Mouse (Mus musculus) megakaryocyte, embryonic 14.5 days (primary cell): ENCODE results near the gene Spin1.

ENCODE experiments used
- FLI1 ChIP-seq: IDR thresholded peaks from 2 replicates; pipeline ENCODE4 v1.6.1; 2012; ENCODE audit warnings: low read length, inconsistent platforms, mixed read lengths
- GATA1 ChIP-seq: IDR thresholded peaks from 3 replicates; pipeline ENCODE4 v1.6.1; 2012; ENCODE audit warnings: mixed read lengths, low read length, inconsistent platforms, borderline replicate concordance

DNA sequence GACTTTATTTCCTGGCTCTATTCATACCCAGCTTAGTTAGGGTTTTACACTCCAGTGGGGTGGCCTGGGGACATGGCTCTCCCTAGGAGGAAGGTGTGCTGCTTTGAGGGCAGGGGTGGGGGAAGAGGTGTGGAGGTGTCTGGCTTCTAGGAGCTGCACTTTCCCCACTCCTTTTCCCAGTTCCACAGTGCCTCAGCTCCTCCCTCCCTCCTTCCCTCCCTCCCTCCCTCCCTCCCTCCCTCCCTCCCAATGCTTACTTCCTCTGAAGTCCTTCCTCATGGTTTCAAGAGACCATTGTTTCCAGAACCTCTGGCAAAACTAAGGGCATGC is 37.0 kb downstream of the Spin1 start:
- no peak for TF ChIP-seq GATA1
- no peak for TF ChIP-seq FLI1
